Mouse (Mus musculus) lung, postnatal 0 days (tissue): ENCODE measurements around the gene RPS10-NUDT3. TPM values are rescaled to one million over a fixed set of nuclear protein-coding genes. Genes with fewer than 3 reads are reported as not detected.

Experiments
- ATAC-seq: fragments of 200-750 bp; cut with Nextera tagmentation; 2 replicates; pipeline ENCODE4 v1.8.0; 2017; ENCODE audit warnings: moderate library complexity
- DNase-seq: peaks from one replicate; pipeline ENCODE4 v3.0.0-alpha.2; 2016; ENCODE audit warnings: low spot score
- H3K27ac ChIP-seq: fragments of 300-500 bp; sonication (generic); 2 replicates; pipeline ENCODE4 v1.5.1; 2014; ENCODE audit warnings: antibody characterized with exemption, mild to moderate bottlenecking, low read length, mixed read lengths
- H3K27me3 ChIP-seq: fragments of 300-500 bp; sonication (generic); replicated peaks from 2 replicates; pipeline ENCODE4 v1.6.1; 2014; ENCODE audit warnings: low read length, mixed read lengths; ENCODE audit not compliant: insufficient read depth
- H3K36me3 ChIP-seq: fragments of 300-500 bp; sonication (generic); 2 replicates; pipeline ENCODE4 v1.6.1; 2014; ENCODE audit warnings: low read length, mixed read lengths; ENCODE audit not compliant: insufficient read depth
- H3K4me1 ChIP-seq: fragments of 300-500 bp; sonication (generic); 2 replicates; pipeline ENCODE4 v1.6.1; 2014; ENCODE audit warnings: antibody characterized with exemption, low read depth, low read length, mixed read lengths; ENCODE audit not compliant: insufficient read depth
- H3K4me2 ChIP-seq: fragments of 300-500 bp; sonication (generic); replicated peaks from 2 replicates; pipeline ENCODE4 v1.6.1; 2014; ENCODE audit warnings: low read depth, mild to moderate bottlenecking, low read length, moderate library complexity, mixed read lengths
- H3K4me3 ChIP-seq: fragments of 300-500 bp; sonication (generic); 2 replicates; pipeline ENCODE4 v1.5.1; 2014; ENCODE audit warnings: low read depth, low read length
- H3K9ac ChIP-seq: fragments of 300-500 bp; sonication (generic); replicated peaks from 2 replicates; pipeline ENCODE4 v1.6.1; 2014; ENCODE audit warnings: low read depth, mild to moderate bottlenecking
- H3K9me3 ChIP-seq: fragments of 300-500 bp; sonication (generic); 2 replicates; pipeline ENCODE4 v1.6.1; 2016; ENCODE audit warnings: low read length, mixed read lengths
- CTCF ChIP-seq: IDR thresholded peaks from 2 replicates; pipeline ENCODE4 v1.5.1; 2016; ENCODE audit warnings: antibody characterized with exemption, mild to moderate bottlenecking
- EP300 ChIP-seq: IDR thresholded peaks from 2 replicates; pipeline ENCODE4 v1.6.1; 2016; ENCODE audit warnings: antibody characterized with exemption, mild to moderate bottlenecking, control low read depth
- WGBS: fragments of 180-500 bp; shearing (Covaris S2); extraction: QIAGEN DNeasy Blood & Tissue Kit; methylation state at CpG from one replicate; pipeline ENCODE4 v1.1.7; 2014; 5-methylcytosine and 5-hydroxymethylcytosine counted together
- polyA plus RNA-seq: library from polyadenylated mRNA; unstranded; fragments of >200 nt; fragmentation: Nextera tagmentation; extraction: Ambion mirVana; gene quantifications from 2 replicates; pipeline ENCODE4 v1.2.1, GENCODE M21; 2015

Gene RPS10-NUDT3
- polyA plus RNA-seq, 1 experiment from 2014 or later, result not detected

- no peak for TF ChIP-seq CTCF
- TF ChIP-seq EP300, result no peak
- Histone ChIP-seq H3K9ac (no peak overlapping the region), H3K9me3 (no peaks in the 10 kb centered on the region), H3K4me1 (no peaks in the 10 kb centered on the region), H3K27ac (no peak overlapping the region), H3K36me3 (no peaks in the 10 kb centered on the region), H3K27me3 (no peaks in the 10 kb centered on the region), H3K4me3 (no peak overlapping the region), H3K4me2 (no peak overlapping the region)
- 79% methylated on average over 6 of the region's 6 CpGs for WGBS
- no peak for DNase-seq
- no peak for ATAC-seq
These were observed 36.7 kb upstream of the RPS10-NUDT3 start for GRCm38 (mm10) chr17:27671720-27672119.

DNA sequence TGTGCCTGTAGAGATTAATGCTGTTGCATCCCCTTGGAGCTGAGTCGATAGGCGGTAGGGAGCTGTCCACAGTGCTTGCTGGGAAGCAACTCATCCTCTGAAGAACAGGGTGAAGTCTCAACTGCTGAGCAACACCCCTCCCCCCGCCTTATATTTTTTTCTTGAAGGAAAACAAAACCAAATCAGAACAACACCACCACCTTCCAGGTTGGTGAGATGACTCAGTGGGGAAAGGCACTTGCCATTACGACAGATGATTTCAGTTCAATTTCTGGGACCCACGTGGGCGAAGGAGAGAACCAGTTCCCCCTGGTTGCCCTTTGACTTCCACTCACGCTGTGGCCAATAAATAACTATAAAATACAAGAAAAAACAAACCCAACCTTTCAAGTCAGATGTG is 23.7 kb upstream of the RPS10-NUDT3 start:
- Histone ChIP-seq H3K9ac (no peak overlapping the region), H3K27me3 (peaks cover 23% of the 10 kb centered on the region), H3K9me3 (no peaks in the 10 kb centered on the region), H3K27ac (no peak overlapping the region), H3K4me2 (no peak overlapping the region), H3K4me1 (no peaks in the 10 kb centered on the region), H3K4me3 (no peak overlapping the region), H3K36me3 (no peaks in the 10 kb centered on the region)
- DNase-seq, result no peak
- no peak for ATAC-seq
- WGBS, result 69% methylated on average over 7 of the region's 7 CpGs
- no peak for TF ChIP-seq CTCF
- no peak for TF ChIP-seq EP300

- Histone ChIP-seq H3K4me1 (no peaks in the 10 kb centered on the region), H3K27me3 (peaks cover 23% of the 10 kb centered on the region), H3K4me2 (no peak overlapping the region), H3K4me3 (no peak overlapping the region), H3K27ac (no peak overlapping the region), H3K36me3 (no peaks in the 10 kb centered on the region), H3K9ac (no peak overlapping the region), H3K9me3 (no peaks in the 10 kb centered on the region)
- ATAC-seq (no peak), DNase-seq (no peak)
- TF ChIP-seq EP300, result no peak
- no peak for TF ChIP-seq CTCF
- 61% methylated on average over 8 of the region's 8 CpGs for WGBS
These were observed 22.1 kb upstream of the RPS10-NUDT3 start for GRCm38 (mm10) chr17:27657123-27657522.

DNA sequence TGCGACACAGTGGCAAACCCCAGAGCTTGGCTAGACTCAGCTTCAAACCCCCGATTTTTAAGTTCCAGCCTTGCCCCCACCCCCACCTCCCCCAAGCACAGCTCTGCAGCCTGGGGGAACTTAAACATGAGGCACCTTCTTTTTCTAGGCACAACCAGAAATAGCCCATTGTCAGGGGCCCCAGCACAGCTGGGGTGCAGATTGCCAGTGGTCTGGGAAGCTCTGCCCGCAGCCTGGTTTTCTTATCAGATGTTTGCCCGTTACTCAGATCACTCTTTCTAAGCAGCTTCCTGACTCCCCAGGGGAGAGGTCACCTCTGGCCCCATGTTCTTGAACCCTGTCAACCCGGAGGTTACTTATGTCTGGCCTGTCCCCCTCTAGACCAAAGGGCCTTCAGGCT is 21.4 kb upstream of the RPS10-NUDT3 start:
- 3% methylated on average over 5 of the region's 5 CpGs for WGBS
- H3K36me3 ChIP-seq, result no peaks in the 10 kb centered on the region
- no peaks in the 10 kb centered on the region for H3K9me3 ChIP-seq
- H3K4me3 ChIP-seq, result no peak overlapping the region
- H3K27ac ChIP-seq, result no peak overlapping the region
- no peak overlapping the region for H3K9ac ChIP-seq
- H3K4me2 ChIP-seq, result no peak overlapping the region
- H3K27me3 ChIP-seq, result peaks cover 23% of the 10 kb centered on the region
- ATAC-seq (no peak), DNase-seq (no peak)
- H3K4me1 ChIP-seq, result no peaks in the 10 kb centered on the region
- TF ChIP-seq EP300 (no peak), CTCF (no peak)

- Histone ChIP-seq H3K36me3 (no peaks in the 10 kb centered on the region), H3K27me3 (peaks cover 23% of the 10 kb centered on the region), H3K27ac (no peak overlapping the region), H3K4me3 (no peak overlapping the region), H3K4me1 (no peaks in the 10 kb centered on the region), H3K4me2 (no peak overlapping the region), H3K9me3 (no peaks in the 10 kb centered on the region), H3K9ac (no peak overlapping the region)
- 3% methylated on average over 11 of the region's 14 CpGs for WGBS
- ATAC-seq, result no peak
- TF ChIP-seq EP300, result no peak
- no peak for TF ChIP-seq CTCF
- no peak for DNase-seq
These were observed 21.0 kb upstream of the RPS10-NUDT3 start for GRCm38 (mm10) chr17:27656011-27656399.

DNA sequence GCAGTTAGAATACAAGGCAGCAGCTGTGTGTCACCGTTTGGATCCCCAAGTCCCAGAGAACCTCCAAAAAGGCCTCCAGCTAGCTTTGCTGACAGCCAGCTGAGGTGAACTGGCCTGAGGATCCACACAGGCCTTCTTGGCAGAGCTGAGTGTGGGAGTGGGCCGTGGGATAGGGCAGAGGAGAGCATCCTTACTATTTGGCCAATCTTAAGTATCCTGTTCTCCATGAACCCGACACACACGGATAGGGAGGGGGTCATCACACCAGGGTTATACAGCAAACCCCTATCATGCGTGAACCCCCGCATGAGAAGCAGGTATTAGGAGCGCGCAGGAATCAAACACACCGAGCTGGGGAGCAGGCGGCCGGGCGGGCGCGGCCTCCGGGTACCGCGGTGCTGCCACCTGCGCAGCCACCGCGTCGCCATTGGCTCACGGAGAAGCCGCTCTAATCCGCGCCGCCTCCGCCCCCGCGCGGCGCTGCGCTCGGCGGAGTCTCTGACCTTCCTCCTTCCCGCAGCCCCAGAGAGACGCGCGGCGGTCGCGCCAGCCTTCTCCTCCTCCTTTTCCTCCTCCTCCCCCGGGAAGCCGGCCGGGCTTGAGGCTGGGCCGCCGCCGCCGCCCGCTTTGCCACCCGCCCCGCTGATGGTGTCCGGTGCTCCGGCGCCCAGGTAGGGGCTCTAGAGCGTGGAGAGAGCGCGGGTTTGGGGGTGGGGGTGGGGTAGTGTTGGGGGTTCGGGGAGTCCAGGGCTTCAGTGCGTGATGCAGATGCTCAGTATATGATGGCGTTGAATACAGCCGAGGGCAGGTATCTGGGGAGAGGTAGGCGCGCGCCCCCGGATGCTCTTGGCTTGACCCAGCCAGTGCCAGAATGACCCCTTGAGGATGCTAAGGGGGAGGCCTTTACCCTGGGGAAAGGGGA is 20.3 kb upstream of the RPS10-NUDT3 start, which contains the start of gene Pacsin1:
Gene Pacsin1 (plus strand): TSS at position 421 of the 922 bp plus-strand sequence.
- no peaks in the 10 kb centered on the region for H3K36me3 ChIP-seq
- peak within 1 kb of the TSS; percentile 50 for H3K4me2 ChIP-seq
- H3K4me3 ChIP-seq, result peak within 1 kb of the TSS; percentile 25; the same call in 1 of the 2 replicates
- H3K9me3 ChIP-seq, result no peaks in the 10 kb centered on the region
- peaks cover 23% of the 10 kb centered on the region for H3K27me3 ChIP-seq
- peak; percentile 27 for DNase-seq
- no peak within 1 kb of the TSS for H3K9ac ChIP-seq
- no peak within 1 kb of the TSS for H3K27ac ChIP-seq
- TF ChIP-seq CTCF (no peak), EP300 (no peak)
- WGBS, result 2% methylated on average over 45 of the region's 65 CpGs
- peak; percentile 56 for ATAC-seq
- no peaks in the 10 kb centered on the region for H3K4me1 ChIP-seq
